In the genomic region with DNA sequence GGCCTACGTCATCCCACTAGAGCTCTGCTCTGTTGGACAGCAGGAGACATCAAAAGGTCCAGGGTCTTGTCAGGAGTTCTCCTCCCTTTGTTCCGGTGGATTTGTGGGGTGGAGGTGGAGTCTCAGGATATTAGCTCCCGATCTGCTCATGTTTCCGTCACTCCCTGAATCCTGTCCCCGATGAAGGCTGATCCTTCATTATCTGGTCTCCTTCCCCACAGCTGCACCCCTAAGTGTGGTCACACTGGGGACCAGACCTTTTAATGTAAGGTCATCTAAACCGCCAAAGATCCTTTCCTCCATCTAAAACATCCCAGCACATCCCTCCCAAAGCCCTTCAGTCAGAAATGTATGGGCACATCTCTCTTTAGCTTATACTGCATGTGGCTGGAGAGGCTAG, we compare ENCODE assay signal across 30 mouse cellular contexts.
DNase-seq lines count a peak whose midpoint lies in the region; ATAC-seq lines count a peak whose summit lies in the region.
"Had no signal": no experiment of that assay in that cellular context is flagged by ENCODE, and none has a peak within 500 bp of the region (broad histone marks: within the 10 kb centered on the region; RNA-seq: fewer than 3 reads in every experiment).

No protein-coding gene starts in this region.

- H3K27ac ChIP-seq in kidney, embryonic 15.5 days = peak overlapping the region; percentile 73
- peak overlapping the region; percentile 87; the same call in 1 of the 2 replicates for H3K27ac ChIP-seq in brown adipose tissue, adult 24 weeks (replicated peaks; ENCODE audit: low read depth, low read length)
- H3K27ac ChIP-seq: embryonic facial prominence, embryonic 10.5 days; embryonic facial prominence, embryonic 13.5 days; forebrain, embryonic 12.5 days; forebrain, embryonic 15.5 days; heart, embryonic 15.5 days; hindbrain, embryonic 12.5 days; hindbrain, embryonic 15.5 days had no signal

- 0 out of 2 replicates have a peak, but pooled peaks have one; percentile 35 for ATAC-seq in kidney, embryonic 15.5 days (replicated peaks; ENCODE audit: low FRiP score)
- ATAC-seq: forebrain, embryonic 15.5 days; intestine, postnatal 0 days; Patski had no signal

- no peaks in the 10 kb centered on the region for H3K9me3 ChIP-seq in kidney, embryonic 15.5 days (replicated peaks)
- H3K9me3 ChIP-seq: embryonic facial prominence, embryonic 10.5 days; embryonic facial prominence, embryonic 13.5 days; forebrain, embryonic 12.5 days; forebrain, embryonic 15.5 days; heart, embryonic 15.5 days; hindbrain, embryonic 12.5 days; hindbrain, embryonic 15.5 days had no signal

- 45% methylated on average over 6 of the region's 6 CpGs for WGBS in kidney, embryonic 15.5 days

- peaks cover 44% of the 10 kb centered on the region for H3K4me1 ChIP-seq in kidney, embryonic 15.5 days
- peaks cover 27% of the 10 kb centered on the region for H3K4me1 ChIP-seq in brown adipose tissue, adult 24 weeks (ENCODE audit: control insufficient read depth, insufficient read depth, insufficient read length, low read length)

- no peak overlapping the region for H3K9ac ChIP-seq in kidney, embryonic 15.5 days
- H3K9ac ChIP-seq: embryonic facial prominence, embryonic 13.5 days; forebrain, embryonic 12.5 days; forebrain, embryonic 15.5 days; heart, embryonic 15.5 days; hindbrain, embryonic 12.5 days; hindbrain, embryonic 15.5 days had no signal

- peak; percentile 89 for DNase-seq in heart, adult 11 months
- no peak for DNase-seq in heart, postnatal 4 days
- DNase-seq in kidney, adult 8-10 months = no peak
- DNase-seq in right cerebral cortex, postnatal 25 days = no peak
- DNase-seq: adrenal gland, postnatal 10 days; adrenal gland, postnatal 36 days; B cell, adult 2 months; cerebellum, adult 11-12 months; cerebellum, adult 8-10 months; cerebellum, postnatal 10 days; cerebellum, postnatal 36 days; embryo, embryonic 11 days; gastrocnemius, postnatal 10 days; heart, adult 18-20 months; heart, postnatal 10 days had no signal

- H3K27me3 ChIP-seq in kidney, embryonic 15.5 days = no peaks in the 10 kb centered on the region
- H3K27me3 ChIP-seq: CH12.LX; embryonic facial prominence, embryonic 13.5 days; forebrain, embryonic 15.5 days; heart, embryonic 15.5 days; hindbrain, embryonic 12.5 days; hindbrain, embryonic 15.5 days; Patski had no signal

- H3K4me3 ChIP-seq in kidney, embryonic 15.5 days (replicated peaks) = no peak overlapping the region
- no peak overlapping the region for H3K4me3 ChIP-seq in brown adipose tissue, adult 24 weeks (ENCODE audit: insufficient read depth, low read depth, low read length)
- H3K4me3 ChIP-seq: embryonic facial prominence, embryonic 10.5 days; embryonic facial prominence, embryonic 13.5 days; erythroblast, embryonic 14.5 days; forebrain, embryonic 12.5 days; forebrain, embryonic 15.5 days; heart, embryonic 15.5 days; hindbrain, embryonic 12.5 days; hindbrain, embryonic 15.5 days had no signal

- H3K4me2 ChIP-seq in kidney, embryonic 15.5 days = no peak overlapping the region
- H3K4me2 ChIP-seq: embryonic facial prominence, embryonic 13.5 days; forebrain, embryonic 12.5 days; forebrain, embryonic 15.5 days; heart, embryonic 11.5 days; heart, embryonic 15.5 days; hindbrain, embryonic 12.5 days; hindbrain, embryonic 15.5 days had no signal

- no peaks in the 10 kb centered on the region for H3K36me3 ChIP-seq in kidney, embryonic 15.5 days
- H3K36me3 ChIP-seq: embryonic facial prominence, embryonic 10.5 days; embryonic facial prominence, embryonic 13.5 days; forebrain, embryonic 12.5 days; forebrain, embryonic 15.5 days; G1E; heart, embryonic 15.5 days; hindbrain, embryonic 12.5 days; hindbrain, embryonic 15.5 days had no signal
